14 mouse cellular contexts compared by ENCODE assay signal in genomic region chr3:89897204-89897796, GRCm38 (mm10). TPM values are rescaled to one million over a fixed set of nuclear protein-coding genes. Genes with fewer than 3 reads are reported as not detected.
DNase-seq lines count a peak whose midpoint lies in the region; ATAC-seq and TF ChIP-seq lines count a peak whose summit lies in the region.
"Had no signal": no experiment of that assay in that cellular context is flagged by ENCODE, and none has a peak within 500 bp of the region (broad histone marks: within the 10 kb centered on the region; RNA-seq: fewer than 3 reads in every experiment).

No protein-coding gene starts in this region.

- H3K4me3 ChIP-seq in heart, postnatal 0 days (ENCODE audit: low read depth, low read length) = no peak overlapping the region
- H3K4me3 ChIP-seq in heart, embryonic 11.5 days (ENCODE audit: low read depth, low read length) = no peak overlapping the region
- H3K4me3 ChIP-seq in embryonic facial prominence, embryonic 15.5 days (replicated peaks) = no peak overlapping the region
- H3K4me3 ChIP-seq: intestine, embryonic 15.5 days; neural tube, embryonic 13.5 days had no signal

- no peak overlapping the region for H3K9ac ChIP-seq in heart, postnatal 0 days (replicated peaks; ENCODE audit: low read depth, low read length)
- no peak overlapping the region for H3K9ac ChIP-seq in heart, embryonic 11.5 days (ENCODE audit: low read depth, low read length)
- no peak overlapping the region for H3K9ac ChIP-seq in embryonic facial prominence, embryonic 15.5 days
- H3K9ac ChIP-seq: intestine, embryonic 15.5 days; neural tube, embryonic 13.5 days had no signal

- 77% methylated on average over 8 of the region's 8 CpGs for WGBS in heart, postnatal 0 days
- WGBS in heart, embryonic 11.5 days (ENCODE audit: insufficient replicate concordance) = 69% methylated on average over 8 of the region's 8 CpGs
- WGBS in embryonic facial prominence, embryonic 15.5 days = 49% methylated on average over 8 of the region's 8 CpGs

- no peaks in the 10 kb centered on the region for H3K9me3 ChIP-seq in heart, postnatal 0 days (replicated peaks; ENCODE audit: control insufficient read depth, low read length)
- H3K9me3 ChIP-seq in heart, embryonic 11.5 days (replicated peaks; ENCODE audit: control insufficient read depth, low read length) = no peaks in the 10 kb centered on the region
- H3K9me3 ChIP-seq in embryonic facial prominence, embryonic 15.5 days (replicated peaks) = no peaks in the 10 kb centered on the region
- H3K9me3 ChIP-seq: G1E; intestine, embryonic 15.5 days; neural tube, embryonic 13.5 days had no signal

- no peak overlapping the region for H3K27ac ChIP-seq in heart, postnatal 0 days (ENCODE audit: low read depth)
- no peak overlapping the region for H3K27ac ChIP-seq in heart, embryonic 11.5 days (ENCODE audit: low read depth, low read length)
- peak overlapping the region; percentile 78 for H3K27ac ChIP-seq in embryonic facial prominence, embryonic 15.5 days (replicated peaks)
- H3K27ac ChIP-seq: intestine, embryonic 15.5 days; neural tube, embryonic 13.5 days had no signal

- no peak for TF ChIP-seq CTCF in heart, postnatal 0 days (IDR thresholded peaks at IDR 0.05; ENCODE audit: low read depth)

- ATAC-seq in heart, postnatal 0 days (ENCODE audit: insufficient read depth, low read depth) = no peak
- ATAC-seq in heart, embryonic 11.5 days (replicated peaks; ENCODE audit: insufficient number of reproducible peaks, low FRiP score, low TSS enrichment) = no peak
- ATAC-seq in embryonic facial prominence, embryonic 15.5 days (ENCODE audit: insufficient number of reproducible peaks, low FRiP score, low TSS enrichment, low read depth) = no peak
- ATAC-seq: intestine, embryonic 15.5 days; midbrain, embryonic 16.5 days had no signal

- peaks cover 5% of the 10 kb centered on the region; the same call in 1 of the 2 replicates for H3K4me1 ChIP-seq in heart, postnatal 0 days (ENCODE audit: control insufficient read depth, insufficient read depth)
- peaks cover 13% of the 10 kb centered on the region for H3K4me1 ChIP-seq in heart, embryonic 11.5 days (ENCODE audit: control insufficient read depth, insufficient read depth, low read length)
- H3K4me1 ChIP-seq in embryonic facial prominence, embryonic 15.5 days = peaks cover 32% of the 10 kb centered on the region

- no peaks in the 10 kb centered on the region for H3K36me3 ChIP-seq in heart, postnatal 0 days (replicated peaks; ENCODE audit: control insufficient read depth, insufficient read depth, low read length)
- H3K36me3 ChIP-seq in heart, embryonic 11.5 days (ENCODE audit: control insufficient read depth, insufficient read depth, low read length) = no peaks in the 10 kb centered on the region
- H3K36me3 ChIP-seq in embryonic facial prominence, embryonic 15.5 days = no peaks in the 10 kb centered on the region
- H3K36me3 ChIP-seq: G1E; intestine, embryonic 15.5 days; neural tube, embryonic 13.5 days had no signal

- H3K4me2 ChIP-seq in heart, postnatal 0 days (ENCODE audit: low read depth, low read length) = no peak overlapping the region
- H3K4me2 ChIP-seq in heart, embryonic 11.5 days = no peak overlapping the region
- no peak overlapping the region for H3K4me2 ChIP-seq in embryonic facial prominence, embryonic 15.5 days (replicated peaks)
- H3K4me2 ChIP-seq: intestine, embryonic 15.5 days; neural tube, embryonic 13.5 days had no signal

- no peak for TF ChIP-seq EP300 in heart, postnatal 0 days (IDR thresholded peaks at IDR 0.05; ENCODE audit: low read depth)

- peak; percentile 3 for DNase-seq in heart, postnatal 0 days (ENCODE audit: low spot score)
- peak; percentile 20 for DNase-seq in urinary bladder, postnatal 14 days (ENCODE audit: low spot score)
- DNase-seq in urinary bladder, postnatal 25 days (ENCODE audit: low spot score) = no peak
- no peak for DNase-seq in B cell, adult 2 months
- DNase-seq in testis, postnatal 14 days (ENCODE audit: low spot score) = no peak
- DNase-seq: cerebellum, adult 11 months; heart, postnatal 10 days; lung, postnatal 4 days had no signal

- peaks cover 7% of the 10 kb centered on the region; the same call in 1 of the 2 replicates for H3K27me3 ChIP-seq in heart, postnatal 0 days (ENCODE audit: control insufficient read depth, insufficient read depth, low read length)
- H3K27me3 ChIP-seq in heart, embryonic 11.5 days (ENCODE audit: control insufficient read depth, insufficient read depth, low read length) = peaks cover 12% of the 10 kb centered on the region; the same call in 1 of the 2 replicates
- H3K27me3 ChIP-seq in embryonic facial prominence, embryonic 15.5 days = no peaks in the 10 kb centered on the region
- H3K27me3 ChIP-seq: intestine, embryonic 15.5 days; neural tube, embryonic 13.5 days had no signal

RNA-seq across cellular contexts. Expression of gene Il6ra, which starts 15.7 kb away (rescaled TPM):
- total RNA-seq in heart, postnatal 0 days (2014; rRNA removed; ENCODE audit: low replicate concordance) = 2.0 and 3.1 TPM in 2 replicates
- 0.92 and 1.1 TPM in 2 replicates for polyA plus RNA-seq in heart, postnatal 0 days (2015; fragmentation: Nextera tagmentation; extraction: Ambion mirVana)
- polyA plus RNA-seq in heart, embryonic 11.5 days (2014; fragmentation: Nextera tagmentation; extraction: Ambion mirVana) = 0.08 and 0.23 TPM in 2 replicates
- polyA plus RNA-seq in embryonic facial prominence, embryonic 15.5 days (2015; fragmentation: Nextera tagmentation; extraction: Ambion mirVana) = 3.4 and 3.6 TPM in 2 replicates
- polyA plus RNA-seq: G1E had no signal

Comparison
In these comparisons a context has a peak if more than half of its experiments do, and no peak if none do; other contexts are left out.
1. DNase-seq: peak in heart, postnatal 0 days (single experiment) and urinary bladder, postnatal 14 days (single experiment); none in urinary bladder, postnatal 25 days (single experiment), B cell, adult 2 months (0 of 2) and testis, postnatal 14 days (single experiment).